Comparison of ENCODE assay signal across 29 mouse cellular contexts in genomic region chr9:88529979-88530580, GRCm38 (mm10). TPM values are rescaled to one million over a fixed set of nuclear protein-coding genes. Genes with fewer than 3 reads are reported as not detected.
DNase-seq lines count a peak whose midpoint lies in the region; ATAC-seq lines count a peak whose summit lies in the region.
"Had no signal": no experiment of that assay in that cellular context is flagged by ENCODE, and none has a peak within 500 bp of the region (broad histone marks: within the 10 kb centered on the region; RNA-seq: fewer than 3 reads in every experiment).

No protein-coding gene starts in this region.

- H3K4me1 ChIP-seq in midbrain, embryonic 16.5 days (ENCODE audit: control insufficient read depth, insufficient read depth, low read length), result no peaks in the 10 kb centered on the region
- H3K4me1 ChIP-seq: forebrain, embryonic 15.5 days; heart, embryonic 12.5 days; hindbrain, embryonic 12.5 days; neural tube, embryonic 12.5 days; stomach, embryonic 15.5 days had no signal

- no peaks in the 10 kb centered on the region for H3K27me3 ChIP-seq in midbrain, embryonic 16.5 days (ENCODE audit: control insufficient read depth, insufficient read depth, low read depth, low read length)
- H3K27me3 ChIP-seq: forebrain, embryonic 15.5 days; heart, embryonic 12.5 days; hindbrain, embryonic 12.5 days; liver, embryonic 15.5 days; neural tube, embryonic 12.5 days; stomach, embryonic 15.5 days had no signal

- H3K4me2 ChIP-seq in midbrain, embryonic 16.5 days (ENCODE audit: low read length), result no peak overlapping the region
- H3K4me2 ChIP-seq: forebrain, embryonic 15.5 days; heart, embryonic 12.5 days; hindbrain, embryonic 12.5 days; liver, embryonic 15.5 days; midbrain, embryonic 11.5 days; neural tube, embryonic 12.5 days; stomach, embryonic 15.5 days had no signal

- no peaks in the 10 kb centered on the region for H3K36me3 ChIP-seq in midbrain, embryonic 16.5 days (ENCODE audit: control insufficient read depth, insufficient read depth, low read length)
- H3K36me3 ChIP-seq: forebrain, embryonic 15.5 days; heart, embryonic 12.5 days; hindbrain, embryonic 12.5 days; limb, embryonic 10.5 days; liver, embryonic 15.5 days; neural tube, embryonic 12.5 days; stomach, embryonic 15.5 days had no signal

- 88% methylated on average over 5 of the region's 5 CpGs for WGBS in midbrain, embryonic 16.5 days

- no peak overlapping the region for H3K4me3 ChIP-seq in midbrain, embryonic 16.5 days (ENCODE audit: low read depth, low read length)
- H3K4me3 ChIP-seq: forebrain, embryonic 15.5 days; heart, embryonic 12.5 days; hindbrain, embryonic 12.5 days; limb, embryonic 10.5 days; liver, embryonic 15.5 days; neural tube, embryonic 12.5 days; stomach, embryonic 15.5 days had no signal

- no peak overlapping the region for H3K9ac ChIP-seq in midbrain, embryonic 16.5 days (ENCODE audit: low read depth, low read length)
- H3K9ac ChIP-seq: forebrain, embryonic 15.5 days; heart, embryonic 12.5 days; hindbrain, embryonic 12.5 days; liver, embryonic 15.5 days; neural tube, embryonic 12.5 days; stomach, embryonic 15.5 days had no signal

- H3K9me3 ChIP-seq in midbrain, embryonic 16.5 days (replicated peaks; ENCODE audit: control insufficient read depth, low read length, poor library complexity, severe bottlenecking), result no peaks in the 10 kb centered on the region
- H3K9me3 ChIP-seq: forebrain, embryonic 15.5 days; heart, embryonic 12.5 days; hindbrain, embryonic 12.5 days; limb, embryonic 10.5 days; liver, embryonic 15.5 days; neural tube, embryonic 12.5 days; stomach, embryonic 15.5 days had no signal

- H3K27ac ChIP-seq in midbrain, embryonic 16.5 days (ENCODE audit: low read length), result no peak overlapping the region
- H3K27ac ChIP-seq: forebrain, embryonic 15.5 days; hindbrain, embryonic 12.5 days; limb, embryonic 10.5 days; liver, embryonic 15.5 days; macrophage; neural tube, embryonic 12.5 days; stomach, embryonic 15.5 days had no signal

- peak; percentile 66 for DNase-seq in adrenal gland, adult 2 months
- DNase-seq in adrenal gland, adult 8-10 months, result no peak
- peak; percentile 71 for DNase-seq in testis, postnatal 14 days (ENCODE audit: low spot score)
- no peak for DNase-seq in testis, postnatal 10 days (ENCODE audit: low spot score)
- no peak for DNase-seq in cerebellum, postnatal 10 days
- DNase-seq: cerebellum, adult 8-10 months; gastrocnemius, postnatal 10 days; heart, adult 18-20 months; heart, postnatal 10 days; kidney, adult 2 months; kidney, postnatal 10 days; liver; right cerebral cortex, adult 18-20 months; right cerebral cortex, postnatal 4 days; thymus, adult 2 months; thymus, postnatal 4 days had no signal

- peak; percentile 23; the same call in 1 of the 2 replicates for ATAC-seq in megakaryocyte progenitor cell, adult 5-6 weeks (replicated peaks; ENCODE audit: poor library complexity)
- no peak for ATAC-seq in midbrain, embryonic 16.5 days
- ATAC-seq: CD4-positive, CD25-positive, alpha-beta regulatory T cell, adult 4 months; forebrain, embryonic 15.5 days had no signal

RNA-seq across cellular contexts. Expression of gene Zfp949, which starts 17.7 kb away (rescaled TPM):
- 10 to 100 TPM in 1 of 2 experiments, 1 to 10 TPM in 1; 9.1 to 10.9 TPM for total RNA-seq in adrenal gland, adult 2 months (2021)
- polyA plus RNA-seq in adrenal gland, adult 2 months (2012; rRNA removed), result 0.95 and 1.4 TPM in 2 replicates
- 10 to 100 TPM in 2 of 4 experiments, 1 to 10 TPM in 2; 7.3 to 17.2 (median 12.2) TPM for total RNA-seq in adrenal gland, adult 8-10 months (2022)
- total RNA-seq in megakaryocyte progenitor cell, adult 5-6 weeks (2015), result 8.8 and 11.2 TPM in 2 replicates
- 10.2 and 10.4 TPM in 2 replicates for total RNA-seq in megakaryocyte progenitor cell, adult 5-6 weeks (2017)
- polyA plus RNA-seq in midbrain, embryonic 16.5 days (2015; fragmentation: Nextera tagmentation; extraction: Ambion mirVana), result 20.0 and 22.4 TPM in 2 replicates

RNA-seq across cellular contexts. Expression of gene Syncrip, which starts 47.7 kb away (rescaled TPM):
- total RNA-seq in adrenal gland, adult 2 months (2021), result 10 to 100 TPM; 67.6 to 69.1 TPM
- 3.1 and 4.5 TPM in 2 replicates for polyA plus RNA-seq in adrenal gland, adult 2 months (2012; rRNA removed)
- total RNA-seq in adrenal gland, adult 8-10 months (2022), result 10 to 100 TPM; 57.7 to 79.2 (median 71.1) TPM
- total RNA-seq in megakaryocyte progenitor cell, adult 5-6 weeks (2015), result 250 and 274 TPM in 2 replicates
- total RNA-seq in megakaryocyte progenitor cell, adult 5-6 weeks (2017), result 254 and 290 TPM in 2 replicates
- polyA plus RNA-seq in midbrain, embryonic 16.5 days (2015; fragmentation: Nextera tagmentation; extraction: Ambion mirVana), result 75.2 and 87.6 TPM in 2 replicates

RNA-seq across cellular contexts. Expression of gene Trim43a, which starts 50.6 kb away (rescaled TPM):
- total RNA-seq in adrenal gland, adult 2 months (2021), result under 1 TPM; 0.31 to 0.46 TPM
- not detected in 2 replicates for polyA plus RNA-seq in adrenal gland, adult 2 months (2012; rRNA removed)
- 1 to 10 TPM in 1 of 4 experiments, under 1 TPM in 3; 0.15 to 1.2 (median 0.42) TPM for total RNA-seq in adrenal gland, adult 8-10 months (2022)
- 0.15 TPM in 1 of 2 replicates, not detected in the other for total RNA-seq in megakaryocyte progenitor cell, adult 5-6 weeks (2015)
- total RNA-seq in megakaryocyte progenitor cell, adult 5-6 weeks (2017), result not detected in 2 replicates
- not detected in 2 replicates for polyA plus RNA-seq in midbrain, embryonic 16.5 days (2015; fragmentation: Nextera tagmentation; extraction: Ambion mirVana)
- total RNA-seq: gastrocnemius, postnatal 10 days; heart, adult 18-20 months had no signal
- polyA plus RNA-seq: CD4-positive, CD25-positive, alpha-beta regulatory T cell, adult 4 months; embryonic facial prominence, embryonic 14.5 days; kidney, adult 2 months; liver, embryonic 15.5 days; macrophage; midbrain, embryonic 11.5 days had no signal

Comparison
In these comparisons a context has a peak if more than half of its experiments do, and no peak if none do; other contexts are left out.
1. DNase-seq: peak in adrenal gland, adult 2 months (single experiment) and testis, postnatal 14 days (single experiment); none in adrenal gland, adult 8-10 months (single experiment), testis, postnatal 10 days (single experiment) and cerebellum, postnatal 10 days (0 of 2).